Mouse (Mus musculus): ENCODE results near the gene 2810408A11Rik.

Gene 2810408A11Rik

GRCm38 (mm10) chr11:69849128-69849527, 51.7 kb downstream of the 2810408A11Rik start:
- peak; percentile 36 to 70 for DNase-seq (ENCODE audit: low spot score in 2 of 2)

- DNase-seq (ENCODE audit: low spot score in 2 of 2): no peak
Observed at GRCm38 (mm10) chr11:69848021-69848420, 52.8 kb downstream of the 2810408A11Rik start.

Measured in heart, adult 9 months (tissue).